Mouse (Mus musculus) limb, embryonic 14.5 days (tissue): ENCODE data around the gene Fam19a3. TPM values are rescaled to one million over a fixed set of nuclear protein-coding genes. Genes with fewer than 3 reads are reported as not detected.

Source experiments
- ATAC-seq: fragments of 200-750 bp; cut with Nextera tagmentation; 2 replicates; pipeline ENCODE4 v1.8.0; 2017; ENCODE audit warnings: low read depth, moderate number of reproducible peaks, moderate TSS enrichment; ENCODE audit not compliant: low FRiP score
- DNase-seq: peaks from one replicate; pipeline ENCODE4 v3.0.0-alpha.2; 2015; ENCODE audit warnings: low spot score
- H3K27ac ChIP-seq: fragments of 300-500 bp; sonication (generic); replicated peaks from 2 replicates; pipeline ENCODE4 v1.5.1; 2014; ENCODE audit warnings: low read depth, mild to moderate bottlenecking, low read length, moderate library complexity, mixed read lengths
- H3K27me3 ChIP-seq: fragments of 300-500 bp; sonication (generic); 2 replicates; pipeline ENCODE4 v1.6.1; 2014; ENCODE audit warnings: low read length, mixed read lengths; ENCODE audit not compliant: control insufficient read depth, insufficient read depth
- H3K36me3 ChIP-seq: fragments of 300-500 bp; sonication (generic); 2 replicates; pipeline ENCODE4 v1.6.1; 2014; ENCODE audit warnings: mild to moderate bottlenecking, low read length, moderate library complexity, mixed read lengths; ENCODE audit not compliant: control insufficient read depth, insufficient read depth
- H3K4me1 ChIP-seq: fragments of 300-500 bp; sonication (generic); 2 replicates; pipeline ENCODE4 v1.6.1; 2014; ENCODE audit warnings: antibody characterized with exemption, low read length, mixed read lengths; ENCODE audit not compliant: control insufficient read depth, insufficient read depth
- H3K4me2 ChIP-seq: fragments of 300-500 bp; sonication (generic); replicated peaks from 2 replicates; pipeline ENCODE4 v1.6.1; 2014; ENCODE audit warnings: low read depth, mild to moderate bottlenecking, low read length, moderate library complexity; ENCODE audit not compliant: severe bottlenecking
- H3K4me3 ChIP-seq: fragments of 300-500 bp; sonication (generic); replicated peaks from 2 replicates; pipeline ENCODE4 v1.5.1; 2014; ENCODE audit warnings: low read length
- H3K9ac ChIP-seq: fragments of 300-500 bp; sonication (generic); 2 replicates; pipeline ENCODE4 v1.6.1; 2014; ENCODE audit warnings: mild to moderate bottlenecking, low read depth, low read length, moderate library complexity; ENCODE audit not compliant: severe bottlenecking
- H3K9me3 ChIP-seq: fragments of 300-500 bp; sonication (generic); 2 replicates; pipeline ENCODE4 v1.6.1; 2016; ENCODE audit warnings: low read length; ENCODE audit not compliant: control insufficient read depth
- POLR2A ChIP-seq: fragments of 200-500 bp; IDR thresholded peaks from 2 replicates; pipeline ENCODE4 v1.8.0; 2012; ENCODE audit warnings: inconsistent platforms, mild to moderate bottlenecking, moderate library complexity, borderline replicate concordance; ENCODE audit not compliant: insufficient read depth, insufficient read length; ENCODE audit errors: extremely low read depth
- WGBS: fragments of 180-500 bp; shearing (Covaris S2); extraction: QIAGEN DNeasy Blood & Tissue Kit; methylation state at CpG from one replicate; pipeline ENCODE4 v1.1.7; 2014; 5-methylcytosine and 5-hydroxymethylcytosine counted together
- polyA plus RNA-seq, 2 experiments: library from polyadenylated mRNA; depleted of rRNA in 1 of 2; stranded (reverse) in 1 of 2; unstranded in 1 of 2; fragments of >200 nt; fragmentation: Nextera tagmentation in 1 of 2; extraction: Ambion mirVana in 1 of 2; gene quantifications; 2 replicates each; pipeline versions ENCODE4 v1.2.1 to v1.2.3; 2012 to 2014

Fam19a3 gene
- polyA plus RNA-seq, 2 experiments = 0.26 to 0.93 TPM

DNA sequence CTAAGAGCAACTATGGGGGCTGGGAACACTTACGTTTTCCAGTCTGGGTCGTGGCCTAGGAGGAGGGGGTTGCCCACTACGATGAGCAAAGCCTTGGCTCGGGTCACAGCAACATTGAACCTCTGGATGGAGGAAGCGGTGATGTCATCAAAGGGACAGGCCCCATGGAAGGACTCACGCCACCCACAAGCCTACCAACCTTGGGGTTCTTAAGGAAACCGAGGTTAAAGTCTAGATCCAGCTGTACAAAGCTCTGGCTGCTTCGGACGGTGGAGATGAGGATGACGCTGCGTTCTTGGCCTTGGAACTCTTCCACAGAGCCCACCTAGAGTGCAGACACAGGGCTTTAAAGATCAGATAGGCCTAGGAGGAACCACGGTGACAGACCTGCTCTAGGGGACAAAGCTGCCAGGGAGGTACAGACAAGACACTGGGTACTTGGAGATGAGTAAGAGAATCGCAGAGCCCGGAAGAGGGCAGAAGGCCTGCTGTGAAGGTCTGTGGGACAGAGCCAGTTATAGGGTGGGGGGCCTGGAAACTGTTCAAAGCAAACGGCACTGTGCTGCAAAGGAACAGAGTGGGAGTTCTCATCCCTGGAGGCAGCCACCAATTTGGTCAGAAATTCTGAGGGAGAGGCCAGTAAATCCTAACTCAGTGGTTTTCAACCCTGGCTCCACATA is 14.2 kb upstream of the Fam19a3 start:
- DNase-seq (no peak), ATAC-seq (no peak)
- Histone ChIP-seq H3K4me1 (peaks cover 52% of the 10 kb centered on the region), H3K9me3 (no peaks in the 10 kb centered on the region), H3K4me2 (no peak overlapping the region), H3K4me3 (no peak overlapping the region), H3K27me3 (no peaks in the 10 kb centered on the region), H3K27ac (0 out of 2 replicates have a peak overlapping the region, but pooled peaks have one; percentile 26), H3K36me3 (peaks cover 84% of the 10 kb centered on the region), H3K9ac (no peak overlapping the region)
- no peak for TF ChIP-seq POLR2A
- 69% methylated on average over 15 of the region's 15 CpGs for WGBS

DNA sequence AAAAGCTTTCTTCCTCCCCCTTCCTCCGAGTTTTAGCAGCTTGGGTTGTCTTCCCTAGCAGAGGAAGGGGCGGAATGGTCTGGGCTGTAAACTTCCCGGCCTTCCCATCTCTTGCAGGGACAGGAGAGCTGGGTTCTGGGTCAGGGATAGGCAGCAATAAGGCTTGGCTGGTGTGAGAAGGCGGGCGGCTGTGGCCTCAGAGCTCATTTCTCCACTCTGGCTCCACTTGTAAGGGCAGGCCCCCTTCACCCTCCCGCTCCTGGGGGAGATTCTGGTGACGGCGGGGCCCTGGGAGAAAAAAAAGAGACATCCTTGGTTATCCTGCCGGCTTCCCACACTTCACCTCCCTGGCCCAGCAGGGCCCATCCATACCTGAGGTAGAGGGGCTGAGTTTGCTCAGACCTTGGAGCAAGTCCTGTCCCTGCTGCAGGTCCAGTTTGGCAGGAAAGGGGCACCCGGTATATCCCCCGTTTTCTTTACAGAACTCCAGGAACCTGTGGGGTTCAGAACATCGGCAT is 13.4 kb upstream of the Fam19a3 start:
- TF ChIP-seq POLR2A = no peak
- 49% methylated on average over 12 of the region's 12 CpGs for WGBS
- DNase-seq = no peak
- Histone ChIP-seq H3K9ac (no peak overlapping the region), H3K27me3 (no peaks in the 10 kb centered on the region), H3K4me1 (peaks cover 57% of the 10 kb centered on the region), H3K9me3 (no peaks in the 10 kb centered on the region), H3K36me3 (peaks cover 77% of the 10 kb centered on the region), H3K4me2 (no peak overlapping the region), H3K4me3 (no peak overlapping the region), H3K27ac (peak overlapping the region; percentile 3; the same call in 1 of the 2 replicates)
- ATAC-seq = no peak

GRCm38 (mm10) chr3:104793871-104794828 is 12.5 kb upstream of the Fam19a3 start:
- Histone ChIP-seq H3K9me3 (no peaks in the 10 kb centered on the region), H3K36me3 (peaks cover 68% of the 10 kb centered on the region), H3K9ac (no peak overlapping the region), H3K4me2 (peak overlapping the region; percentile 15; the same call in 1 of the 2 replicates), H3K27me3 (no peaks in the 10 kb centered on the region), H3K27ac (peak overlapping the region; percentile 78), H3K4me1 (peaks cover 57% of the 10 kb centered on the region), H3K4me3 (no peak overlapping the region)
- 58% methylated on average over 20 of the region's 20 CpGs for WGBS
- no peak for TF ChIP-seq POLR2A
- DNase-seq = peak; percentile 97
- peak; percentile 86 for ATAC-seq

DNA sequence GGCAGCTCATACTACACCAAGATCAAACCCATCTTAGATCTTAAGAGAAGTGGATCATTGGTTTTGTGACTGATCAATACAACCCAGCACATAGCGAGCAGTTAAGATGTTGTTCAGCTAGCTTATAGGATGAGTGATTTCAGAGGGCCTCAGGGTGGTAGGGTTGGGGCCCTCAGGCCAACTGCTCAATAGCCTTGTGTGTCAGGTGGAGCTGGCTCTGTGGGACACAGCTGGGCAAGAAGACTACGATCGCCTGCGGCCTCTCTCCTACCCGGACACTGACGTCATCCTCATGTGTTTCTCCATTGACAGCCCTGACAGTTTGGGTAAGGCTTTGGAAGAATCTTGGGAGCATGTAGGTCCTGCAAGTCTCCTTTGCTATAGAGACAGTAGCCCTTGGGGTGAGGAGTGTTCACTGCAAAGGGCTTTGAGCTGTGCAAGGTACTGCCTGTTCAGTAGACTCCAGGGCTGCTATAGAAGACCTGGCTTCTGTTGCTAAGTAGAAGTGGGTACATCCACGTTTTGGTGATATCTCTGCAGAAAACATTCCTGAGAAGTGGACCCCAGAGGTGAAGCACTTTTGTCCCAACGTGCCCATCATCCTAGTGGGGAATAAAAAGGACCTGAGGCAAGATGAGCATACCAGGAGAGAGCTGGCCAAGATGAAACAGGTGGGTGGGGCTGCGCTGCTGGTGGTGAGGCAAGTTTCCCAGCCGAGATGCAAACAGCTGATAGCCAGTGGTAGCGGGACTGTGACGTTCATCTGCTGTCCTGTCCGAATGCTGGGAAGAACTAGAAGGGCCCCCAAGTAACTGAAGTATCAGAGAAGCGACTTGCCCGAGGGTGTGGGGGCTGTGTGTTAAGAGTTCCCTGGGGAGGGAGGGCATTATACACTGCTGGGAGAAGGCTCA is 11.0 kb upstream of the Fam19a3 start:
- no peak overlapping the region for H3K4me3 ChIP-seq
- peaks cover 59% of the 10 kb centered on the region for H3K36me3 ChIP-seq
- 57% methylated on average over 15 of the region's 15 CpGs for WGBS
- H3K9me3 ChIP-seq = no peaks in the 10 kb centered on the region
- H3K27me3 ChIP-seq = no peaks in the 10 kb centered on the region
- H3K4me1 ChIP-seq = peaks cover 57% of the 10 kb centered on the region
- no peak for TF ChIP-seq POLR2A
- H3K9ac ChIP-seq = no peak overlapping the region
- ATAC-seq = no peak
- 0 out of 2 replicates have a peak overlapping the region, but pooled peaks have one; percentile 3 for H3K4me2 ChIP-seq
- no peak overlapping the region for H3K27ac ChIP-seq
- DNase-seq = no peak

- Histone ChIP-seq H3K36me3 (peaks cover 49% of the 10 kb centered on the region), H3K4me2 (peak overlapping the region; percentile 81), H3K9me3 (no peaks in the 10 kb centered on the region), H3K27ac (peak overlapping the region; percentile 83; the same call in 1 of the 2 replicates), H3K4me3 (peak overlapping the region; percentile 74; the same call in 1 of the 2 replicates), H3K4me1 (peaks cover 57% of the 10 kb centered on the region), H3K9ac (no peak overlapping the region), H3K27me3 (no peaks in the 10 kb centered on the region)
- ATAC-seq (no peak), DNase-seq (no peak)
- no peak for TF ChIP-seq POLR2A
- WGBS = 85% methylated on average over 8 of the region's 8 CpGs
Measured at GRCm38 (mm10) chr3:104791671-104792070, 10.0 kb upstream of the Fam19a3 start.
